ENCODE assay signal across 8 mouse cellular contexts in the genomic region with DNA sequence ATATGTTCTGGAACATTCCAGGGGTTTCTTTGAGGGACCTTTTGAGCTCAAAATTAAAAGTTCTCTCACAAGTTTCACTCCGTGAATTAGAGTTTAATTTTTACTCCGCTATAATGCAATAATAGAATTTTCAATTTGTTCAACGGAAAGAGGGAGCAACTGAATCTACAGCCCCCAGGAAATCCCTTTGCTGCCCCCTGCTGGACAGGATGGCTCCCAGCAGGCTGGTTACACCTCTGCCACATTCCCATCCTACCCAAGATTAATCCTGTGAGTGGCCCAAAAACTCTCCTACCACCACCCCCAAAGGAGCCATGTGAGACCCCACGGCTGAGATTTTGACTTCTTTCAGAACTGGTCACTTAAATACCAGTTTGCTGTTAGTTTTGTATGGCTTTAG.
DNase-seq lines count a peak whose midpoint lies in the region; ATAC-seq and TF ChIP-seq lines count a peak whose summit lies in the region.

No protein-coding gene starts in this region.

- peaks cover 19% of the 10 kb centered on the region for H3K36me3 ChIP-seq in small intestine, adult 2 months (ENCODE audit: control insufficient read depth, insufficient read depth, low read length)

- no peaks in the 10 kb centered on the region for H3K4me1 ChIP-seq in small intestine, adult 2 months (ENCODE audit: control insufficient read depth, insufficient read depth, insufficient read length, low read length)

- TF ChIP-seq POLR2A in small intestine, adult 2 months (IDR thresholded peaks at IDR 0.05; ENCODE audit: low read depth, low read length): no peak

- ATAC-seq in inflammation-experienced regulatory T-cells, adult 6 months: peak; percentile 52
- ATAC-seq in erythroblast, adult 5-6 weeks (replicated peaks; ENCODE audit: low FRiP score, poor library complexity, severe bottlenecking): no peak

- DNase-seq in heart, adult 18-20 months: peak; percentile 19 to 59
- no peak for DNase-seq in heart, adult 9 months (ENCODE audit: low spot score in 2 of 2)
- DNase-seq in ovary, postnatal 36 days (ENCODE audit: low spot score): peak; percentile 52
- DNase-seq in ovary, adult 18-20 months (ENCODE audit: low spot score): no peak
- peak; percentile 72 for DNase-seq in ZHBTc4 (ENCODE audit: low read depth, low spot score)

- no peak overlapping the region for H3K27ac ChIP-seq in small intestine, adult 2 months (ENCODE audit: insufficient read depth, low read depth, low read length)

- H3K4me3 ChIP-seq in small intestine, adult 2 months (ENCODE audit: low read depth, low read length): no peak overlapping the region

- 86% methylated on average over 4 of the region's 4 CpGs for WGBS in small intestine, adult 2 months

- peak; percentile 71; the same call in 1 of the 2 replicates for TF ChIP-seq CTCF in small intestine, adult 2 months (IDR thresholded peaks at IDR 0.05; ENCODE audit: extremely low read depth, insufficient read length, insufficient replicate concordance, low read depth, low read length)

- no peaks in the 10 kb centered on the region for H3K27me3 ChIP-seq in small intestine, adult 2 months (ENCODE audit: control insufficient read depth, insufficient read depth, low read length)

Comparison
In these comparisons a context has a peak if more than half of its experiments do, and no peak if none do; other contexts are left out.
1. DNase-seq: peak in heart, adult 18-20 months (2 of 2), ovary, postnatal 36 days (single experiment) and ZHBTc4 (single experiment); none in heart, adult 9 months (0 of 2) and ovary, adult 18-20 months (single experiment).